Mouse (Mus musculus) heart, embryonic 13.5 days (tissue): ENCODE results near the gene St6galnac6. TPM values are rescaled to one million over a fixed set of nuclear protein-coding genes. Genes with fewer than 3 reads are reported as not detected.
A peak's percentile ranks its signal among the peaks of the same experiment; 100 is the strongest.

ENCODE experiments used
- ATAC-seq: fragments of 200-750 bp; cut with Nextera tagmentation; 2 replicates; pipeline ENCODE4 v1.8.0; 2017; ENCODE audit warnings: moderate TSS enrichment; ENCODE audit not compliant: insufficient number of reproducible peaks, low FRiP score, low TSS enrichment; ENCODE audit errors: extremely low read depth
- H3K27ac ChIP-seq: fragments of 300-500 bp; sonication (generic); replicated peaks from 2 replicates; pipeline ENCODE4 v1.5.1; 2015; ENCODE audit warnings: moderate library complexity, mild to moderate bottlenecking, inconsistent platforms
- H3K27me3 ChIP-seq: fragments of 300-500 bp; sonication (generic); replicated peaks from 2 replicates; pipeline ENCODE4 v1.6.1; 2015; ENCODE audit warnings: mild to moderate bottlenecking, inconsistent platforms
- H3K36me3 ChIP-seq: fragments of 300-500 bp; sonication (generic); 2 replicates; pipeline ENCODE4 v1.6.1; 2015; ENCODE audit warnings: mild to moderate bottlenecking, inconsistent platforms
- H3K4me1 ChIP-seq: fragments of 300-500 bp; sonication (generic); 2 replicates; pipeline ENCODE4 v1.6.1; 2015; ENCODE audit warnings: inconsistent platforms
- H3K4me2 ChIP-seq: fragments of 300-500 bp; sonication (generic); 2 replicates; pipeline ENCODE4 v1.6.1; 2015; ENCODE audit warnings: inconsistent platforms, mild to moderate bottlenecking, moderate library complexity
- H3K4me3 ChIP-seq: fragments of 300-500 bp; sonication (generic); 2 replicates; pipeline ENCODE4 v1.5.1; 2015; ENCODE audit warnings: moderate library complexity, mild to moderate bottlenecking, inconsistent platforms
- H3K9ac ChIP-seq: fragments of 300-500 bp; sonication (generic); 2 replicates; pipeline ENCODE4 v1.6.1; 2015; ENCODE audit warnings: inconsistent platforms, mild to moderate bottlenecking, moderate library complexity
- H3K9me3 ChIP-seq: fragments of 300-500 bp; sonication (generic); 2 replicates; pipeline ENCODE4 v1.6.1; 2016; ENCODE audit warnings: inconsistent platforms
- WGBS: fragments of 180-500 bp; shearing (Covaris S2); methylation state at CpG from one replicate; pipeline ENCODE4 v1.1.7; 2015; ENCODE audit warnings: mixed read lengths; 5-methylcytosine and 5-hydroxymethylcytosine counted together
- polyA plus RNA-seq: library from polyadenylated mRNA; unstranded; fragments of >200 nt; fragmentation: Nextera tagmentation; extraction: Ambion mirVana; gene quantifications from 2 replicates; pipeline ENCODE4 v1.2.1, GENCODE M21; 2015

St6galnac6 gene
- polyA plus RNA-seq, 1 experiment from 2014 or later = 24.8 TPM

DNA sequence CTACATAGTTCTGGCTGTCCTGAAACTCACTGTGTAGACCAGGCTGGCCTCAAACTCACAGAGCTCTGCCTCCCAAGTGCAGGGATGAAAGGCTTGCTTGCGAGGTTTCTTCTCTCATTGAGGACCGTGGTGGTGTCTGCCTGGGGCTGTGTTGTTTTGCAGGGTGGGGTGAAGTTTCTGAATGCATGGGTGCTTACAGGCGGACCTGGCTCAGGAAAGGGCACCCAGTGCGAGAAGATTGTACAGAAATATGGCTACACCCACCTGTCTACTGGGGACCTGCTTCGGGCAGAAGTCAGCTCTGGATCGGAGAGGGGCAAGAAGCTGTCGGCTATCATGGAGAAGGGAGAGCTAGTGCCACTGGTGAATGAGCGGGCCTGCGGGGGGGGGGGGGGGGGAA, 30.5 kb downstream of the St6galnac6 start:
- H3K4me3 ChIP-seq = no peak overlapping the region
- H3K36me3 ChIP-seq = peaks cover 48% of the 10 kb centered on the region
- H3K9ac ChIP-seq = 0 out of 2 replicates have a peak overlapping the region, but pooled peaks have one; percentile 19
- no peak for ATAC-seq
- peaks cover 68% of the 10 kb centered on the region for H3K4me1 ChIP-seq
- 75% methylated on average over 7 of the region's 9 CpGs for WGBS
- no peak overlapping the region for H3K4me2 ChIP-seq
- H3K27ac ChIP-seq = peak overlapping the region; percentile 99; the same call in 1 of the 2 replicates
- H3K27me3 ChIP-seq = no peaks in the 10 kb centered on the region
- H3K9me3 ChIP-seq = no peaks in the 10 kb centered on the region

GRCm38 (mm10) chr2:32631046-32631445, 31.5 kb downstream of the St6galnac6 start:
- no peak for ATAC-seq
- Histone ChIP-seq H3K36me3 (peaks cover 50% of the 10 kb centered on the region), H3K9ac (no peak overlapping the region), H3K4me3 (no peak overlapping the region), H3K4me2 (no peak overlapping the region), H3K27ac (no peak overlapping the region), H3K27me3 (no peaks in the 10 kb centered on the region), H3K4me1 (peaks cover 58% of the 10 kb centered on the region), H3K9me3 (no peaks in the 10 kb centered on the region)
- 81% methylated on average over 10 of the region's 10 CpGs for WGBS

GRCm38 (mm10) chr2:32631737-32632394, 32.4 kb downstream of the St6galnac6 start:
- no peak for ATAC-seq
- WGBS = 37% methylated on average over 7 of the region's 7 CpGs

GRCm38 (mm10) chr2:32633660-32634059, 34.2 kb downstream of the St6galnac6 start:
- H3K4me3 ChIP-seq = no peak overlapping the region

More at GRCm38 (mm10) chr2:32631737-32632394, 32.4 kb downstream of the St6galnac6 start:
- Histone ChIP-seq H3K4me2 (no peak overlapping the region), H3K9me3 (no peaks in the 10 kb centered on the region), H3K27ac (peak overlapping the region; percentile 46), H3K4me3 (no peak overlapping the region), H3K9ac (peak overlapping the region; percentile 38; the same call in 1 of the 2 replicates), H3K36me3 (peaks cover 53% of the 10 kb centered on the region), H3K27me3 (no peaks in the 10 kb centered on the region), H3K4me1 (peaks cover 55% of the 10 kb centered on the region)

GRCm38 (mm10) chr2:32634277-32635105, 35.0 kb downstream of the St6galnac6 start:
- Histone ChIP-seq H3K4me3 (no peak overlapping the region), H3K27ac (peak overlapping the region; percentile 70), H3K27me3 (no peaks in the 10 kb centered on the region), H3K9me3 (no peaks in the 10 kb centered on the region), H3K9ac (no peak overlapping the region), H3K4me2 (no peak overlapping the region), H3K36me3 (peaks cover 55% of the 10 kb centered on the region), H3K4me1 (peaks cover 50% of the 10 kb centered on the region)
- WGBS = 76% methylated on average over 10 of the region's 10 CpGs
- no peak for ATAC-seq

More at GRCm38 (mm10) chr2:32633660-32634059, 34.2 kb downstream of the St6galnac6 start:
- no peak for ATAC-seq
- H3K9ac ChIP-seq = peak overlapping the region; percentile 52
- no peak overlapping the region for H3K4me2 ChIP-seq
- 50% methylated on average over 5 of the region's 5 CpGs for WGBS
- peaks cover 51% of the 10 kb centered on the region for H3K4me1 ChIP-seq
- no peaks in the 10 kb centered on the region for H3K27me3 ChIP-seq
- H3K27ac ChIP-seq = peak overlapping the region; percentile 70
- H3K9me3 ChIP-seq = no peaks in the 10 kb centered on the region
- peaks cover 55% of the 10 kb centered on the region for H3K36me3 ChIP-seq

GRCm38 (mm10) chr2:32636617-32637016, 37.1 kb downstream of the St6galnac6 start:
- no peak overlapping the region for H3K4me3 ChIP-seq
- no peak for ATAC-seq
- H3K4me1 ChIP-seq = peaks cover 55% of the 10 kb centered on the region
- peaks cover 40% of the 10 kb centered on the region for H3K36me3 ChIP-seq
- H3K27me3 ChIP-seq = no peaks in the 10 kb centered on the region
- H3K9ac ChIP-seq = no peak overlapping the region; the same call in 1 of the 2 replicates
- H3K9me3 ChIP-seq = no peaks in the 10 kb centered on the region
- peak overlapping the region; percentile 67 for H3K27ac ChIP-seq
- 70% methylated on average over 7 of the region's 7 CpGs for WGBS
- H3K4me2 ChIP-seq = no peak overlapping the region

- H3K4me3 ChIP-seq = no peak overlapping the region
- peaks cover 60% of the 10 kb centered on the region for H3K4me1 ChIP-seq
- peaks cover 30% of the 10 kb centered on the region for H3K36me3 ChIP-seq
- no peaks in the 10 kb centered on the region for H3K27me3 ChIP-seq
- 14% methylated on average over 11 of the region's 11 CpGs for WGBS
- H3K4me2 ChIP-seq = no peak overlapping the region
- peak overlapping the region; percentile 61 for H3K9ac ChIP-seq
- peak overlapping the region; percentile 67 for H3K27ac ChIP-seq
- 0 out of 2 replicates have a peak, but pooled peaks have one; percentile 16 for ATAC-seq
- H3K9me3 ChIP-seq = no peaks in the 10 kb centered on the region
Observed at GRCm38 (mm10) chr2:32637778-32638281, 38.3 kb downstream of the St6galnac6 start.

GRCm38 (mm10) chr2:32639632-32640031, 40.1 kb downstream of the St6galnac6 start:
- WGBS = 31% methylated on average over 1 of the region's 1 CpGs
- no peaks in the 10 kb centered on the region for H3K9me3 ChIP-seq
- H3K9ac ChIP-seq = no peak overlapping the region
- H3K27me3 ChIP-seq = no peaks in the 10 kb centered on the region
- H3K4me1 ChIP-seq = peaks cover 66% of the 10 kb centered on the region
- H3K4me2 ChIP-seq = no peak overlapping the region
- peak overlapping the region; percentile 50; the same call in 1 of the 2 replicates for H3K27ac ChIP-seq
- no peak overlapping the region for H3K4me3 ChIP-seq
- H3K36me3 ChIP-seq = peaks cover 12% of the 10 kb centered on the region
- no peak for ATAC-seq

DNA sequence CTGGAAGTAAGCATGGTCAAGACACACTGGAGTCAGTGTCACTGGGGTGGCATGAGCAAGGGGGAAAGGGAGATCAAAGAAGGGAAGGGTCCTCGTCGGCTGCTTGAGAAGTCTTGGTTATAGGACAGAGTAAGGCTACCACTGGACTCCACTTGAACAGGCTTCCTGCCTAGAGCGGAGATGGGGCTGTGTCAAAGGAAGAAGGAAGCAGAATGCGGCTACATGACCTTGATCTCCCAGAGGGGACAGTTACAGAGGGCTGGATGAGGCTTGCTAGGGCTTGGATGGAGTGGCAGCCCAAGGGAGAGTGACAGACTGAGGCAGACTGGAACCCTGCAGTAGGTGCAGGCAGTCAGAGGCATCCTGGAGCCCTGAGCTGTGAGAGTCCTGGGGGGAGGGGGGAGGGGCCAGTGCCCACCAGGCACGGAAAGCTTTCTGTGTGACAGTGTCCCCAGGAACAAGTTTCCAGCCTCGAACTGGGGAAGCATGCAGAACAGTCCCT, 41.1 kb downstream of the St6galnac6 start:
- Histone ChIP-seq H3K4me3 (no peak overlapping the region), H3K9me3 (no peaks in the 10 kb centered on the region), H3K9ac (peak overlapping the region; percentile 56; the same call in 1 of the 2 replicates), H3K4me2 (no peak overlapping the region), H3K27me3 (no peaks in the 10 kb centered on the region), H3K36me3 (peaks cover 5% of the 10 kb centered on the region; the same call in 1 of the 2 replicates), H3K4me1 (peaks cover 73% of the 10 kb centered on the region), H3K27ac (peak overlapping the region; percentile 42)
- 46% methylated on average over 6 of the region's 6 CpGs for WGBS
- ATAC-seq = no peak

DNA sequence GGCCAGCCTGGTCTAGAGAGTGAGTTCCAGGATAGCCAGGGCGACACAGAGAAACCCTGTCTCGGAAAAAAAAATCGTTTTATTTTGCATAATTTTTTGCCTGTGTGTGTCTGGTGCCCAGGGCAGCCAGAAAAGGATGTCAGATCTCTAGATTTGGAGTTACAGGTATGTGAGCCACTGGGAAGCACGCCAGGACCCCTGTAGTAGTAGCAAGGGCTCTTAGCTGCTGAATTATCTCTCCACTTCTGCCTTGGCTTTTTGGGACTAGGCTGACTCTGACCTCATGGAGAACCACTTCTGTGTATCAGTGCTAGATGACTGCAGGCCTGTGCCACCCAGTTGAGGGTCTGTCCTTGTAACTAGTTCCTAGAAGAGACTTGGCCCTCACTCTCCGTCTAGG, 42.3 kb downstream of the St6galnac6 start:
- peak overlapping the region; percentile 80 for H3K27ac ChIP-seq
- 69% methylated on average over 5 of the region's 5 CpGs for WGBS
- ATAC-seq = no peak

GRCm38 (mm10) chr2:32642813-32643212, 43.3 kb downstream of the St6galnac6 start:
- Histone ChIP-seq H3K4me1 (peaks cover 68% of the 10 kb centered on the region), H3K36me3 (no peaks in the 10 kb centered on the region)
- no peak for ATAC-seq

More for the DNA sequence above, 42.3 kb downstream of the St6galnac6 start:
- no peak overlapping the region for H3K4me3 ChIP-seq
- H3K4me2 ChIP-seq = no peak overlapping the region
- H3K36me3 ChIP-seq = peaks cover 3% of the 10 kb centered on the region; the same call in 1 of the 2 replicates
- no peak overlapping the region for H3K9ac ChIP-seq
- peaks cover 78% of the 10 kb centered on the region for H3K4me1 ChIP-seq
- no peaks in the 10 kb centered on the region for H3K27me3 ChIP-seq
- no peaks in the 10 kb centered on the region for H3K9me3 ChIP-seq

More at GRCm38 (mm10) chr2:32642813-32643212, 43.3 kb downstream of the St6galnac6 start:
- Histone ChIP-seq H3K4me2 (no peak overlapping the region), H3K4me3 (no peak overlapping the region), H3K9me3 (no peaks in the 10 kb centered on the region), H3K27ac (peak overlapping the region; percentile 80), H3K27me3 (no peaks in the 10 kb centered on the region), H3K9ac (peak overlapping the region; percentile 53; the same call in 1 of the 2 replicates)
- 46% methylated on average over 7 of the region's 7 CpGs for WGBS
